Mouse (Mus musculus) lung, postnatal 25 days (tissue): ENCODE measurements around the gene Rgs8.

Source experiments
- DNase-seq: peaks from one replicate; pipeline ENCODE4 v3.0.0; 2022; ENCODE audit warnings: low spot score

The Rgs8 gene

DNA sequence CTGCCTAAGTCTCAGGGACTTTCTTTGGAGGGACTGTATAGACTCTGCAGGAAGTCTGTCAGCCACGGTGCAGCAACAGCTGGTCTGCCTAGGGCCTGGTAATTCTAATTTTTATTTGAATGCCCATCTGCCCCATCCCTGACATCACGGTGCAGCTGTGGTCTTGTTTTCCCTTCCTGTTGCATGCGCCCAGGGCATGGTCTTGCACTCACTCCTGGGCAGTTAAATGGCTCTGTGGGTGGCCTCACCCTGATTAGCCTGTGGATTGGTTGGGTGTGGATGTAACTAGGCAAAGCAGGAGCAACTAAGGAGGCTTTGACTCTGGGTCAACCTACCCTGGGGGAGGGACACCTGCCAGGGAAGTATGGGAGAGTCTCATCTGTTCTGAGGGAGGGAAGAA is 52.2 kb downstream of the Rgs8 start:
- no peak for DNase-seq

DNA sequence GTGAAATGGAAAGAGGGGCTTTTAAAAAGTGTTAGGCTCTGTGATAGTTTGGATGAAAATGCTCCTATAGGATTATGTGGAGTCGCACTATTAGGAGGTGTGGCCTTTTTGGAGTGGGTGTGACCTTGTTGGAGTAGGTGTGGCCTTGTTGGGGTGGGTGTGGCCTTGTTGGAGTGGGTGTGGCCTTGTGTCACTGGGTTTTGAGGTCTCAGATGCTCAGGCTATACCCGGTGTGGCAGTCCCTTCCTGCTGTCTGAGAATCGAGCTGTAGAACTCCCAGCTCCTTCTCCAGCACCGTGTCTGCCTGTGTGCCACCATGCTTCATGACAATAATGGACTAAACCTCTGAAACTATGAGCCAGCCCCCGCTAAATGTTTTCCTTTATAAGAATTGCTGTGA is 55.8 kb downstream of the Rgs8 start:
- DNase-seq: no peak

DNA sequence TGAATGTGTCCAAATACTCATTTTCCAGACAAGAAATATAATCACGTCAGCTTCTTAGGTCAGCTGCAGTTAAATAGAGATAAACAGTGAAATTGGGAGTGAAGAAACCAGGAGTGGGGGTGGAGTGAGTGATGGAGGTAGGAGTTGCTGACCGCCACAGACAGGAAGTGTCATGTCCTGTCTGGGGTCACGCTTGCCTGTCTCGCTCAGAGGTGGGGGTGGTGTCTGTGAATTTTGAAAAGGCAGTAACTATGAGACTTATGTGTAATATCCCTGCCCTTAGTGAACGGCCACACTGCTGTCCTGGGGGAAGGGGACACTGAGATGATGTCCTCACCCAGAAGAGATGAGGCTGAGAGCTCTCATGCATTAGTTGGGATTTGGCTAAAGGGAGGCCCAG is 56.6 kb downstream of the Rgs8 start:
- DNase-seq: no peak

DNA sequence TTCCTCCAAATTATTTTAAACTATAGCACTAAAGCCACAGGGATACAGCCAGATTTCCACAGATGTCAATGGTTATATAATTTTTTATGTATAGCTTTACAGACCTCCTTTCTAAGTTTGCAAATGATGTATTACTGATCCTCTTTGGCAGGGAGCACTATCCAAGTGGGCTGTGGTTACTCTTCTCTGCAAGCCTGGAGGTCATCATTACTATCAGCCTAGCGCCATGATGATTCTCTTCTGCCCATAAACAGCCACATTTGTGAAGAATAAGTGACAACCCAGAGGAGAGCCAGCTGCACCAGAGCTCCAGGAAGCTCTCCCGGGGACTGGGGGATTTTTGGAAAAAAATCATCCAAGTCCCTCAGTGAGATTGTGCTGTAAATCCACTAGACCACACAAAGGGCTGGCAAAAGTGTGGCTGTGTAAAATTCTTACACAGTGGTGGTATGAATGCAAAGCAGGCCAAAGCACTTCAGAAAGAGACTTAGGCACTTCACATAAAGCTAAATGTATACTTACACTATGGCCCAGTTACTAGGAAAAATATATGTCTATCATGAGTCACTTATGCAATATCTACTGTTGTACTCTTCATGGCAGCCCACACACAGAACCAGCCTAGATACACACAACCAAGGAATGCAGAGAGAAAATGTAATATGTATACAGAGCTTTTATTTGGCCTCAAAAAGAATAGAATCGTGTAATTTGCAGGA is 58.9 kb downstream of the Rgs8 start:
- no peak for DNase-seq

DNA sequence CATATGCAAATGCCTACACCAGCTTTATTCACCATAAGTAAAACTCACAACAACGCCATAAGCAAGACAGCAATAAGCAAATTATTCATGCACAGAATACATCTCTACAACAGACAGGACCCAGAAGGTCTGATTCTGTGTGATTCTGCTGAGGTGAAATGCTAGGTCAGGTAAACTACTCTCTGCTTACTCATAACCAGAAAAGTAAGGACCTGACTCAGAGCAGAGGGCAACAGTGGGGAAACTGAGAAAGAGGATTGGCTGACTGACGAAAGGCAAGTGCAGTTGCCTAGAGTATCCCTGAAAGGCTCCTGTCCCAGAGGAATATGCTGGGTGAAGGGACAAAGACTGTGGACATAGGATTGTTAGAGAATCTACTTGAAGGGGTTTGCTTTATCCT is 59.8 kb downstream of the Rgs8 start:
- no peak for DNase-seq

DNA sequence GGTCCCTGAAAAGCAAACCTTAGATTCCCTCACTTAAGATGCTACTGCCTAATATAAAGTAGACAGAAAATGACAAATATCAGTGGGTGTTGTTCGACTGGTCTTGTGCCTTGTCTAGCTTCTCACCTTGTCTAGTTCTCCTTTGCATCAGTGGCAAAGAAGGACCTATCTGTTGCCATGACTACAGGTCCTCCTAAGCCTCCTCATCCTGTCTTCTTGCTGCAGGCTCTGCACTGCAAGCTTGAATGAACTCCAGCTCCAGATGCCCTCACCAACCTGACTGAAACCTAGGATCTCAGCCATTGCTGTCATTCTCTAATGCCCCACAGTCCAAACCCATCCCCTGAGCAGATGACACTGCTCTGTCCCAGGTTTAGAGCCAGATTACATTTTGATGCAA is 65.2 kb downstream of the Rgs8 start:
- DNase-seq: no peak

DNA sequence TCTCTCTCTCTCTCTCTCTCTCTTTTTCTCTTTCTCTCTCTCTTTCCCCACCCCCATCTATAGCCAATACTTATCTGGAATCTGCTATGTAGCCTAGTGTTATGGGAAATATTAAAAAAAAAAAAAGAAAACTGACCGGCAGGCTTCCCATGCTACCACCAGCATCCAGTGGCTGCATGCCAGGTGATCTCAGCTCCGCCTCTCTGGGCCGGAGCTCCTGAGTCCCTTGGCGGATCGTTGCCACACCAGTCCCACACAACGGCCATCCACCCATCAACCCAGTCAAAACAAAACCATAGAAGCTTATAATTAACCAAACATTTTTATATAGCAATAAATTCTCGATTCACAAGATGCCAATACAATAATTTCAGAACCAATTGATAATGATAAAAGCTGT is 68.1 kb downstream of the Rgs8 start:
- DNase-seq: no peak

DNA sequence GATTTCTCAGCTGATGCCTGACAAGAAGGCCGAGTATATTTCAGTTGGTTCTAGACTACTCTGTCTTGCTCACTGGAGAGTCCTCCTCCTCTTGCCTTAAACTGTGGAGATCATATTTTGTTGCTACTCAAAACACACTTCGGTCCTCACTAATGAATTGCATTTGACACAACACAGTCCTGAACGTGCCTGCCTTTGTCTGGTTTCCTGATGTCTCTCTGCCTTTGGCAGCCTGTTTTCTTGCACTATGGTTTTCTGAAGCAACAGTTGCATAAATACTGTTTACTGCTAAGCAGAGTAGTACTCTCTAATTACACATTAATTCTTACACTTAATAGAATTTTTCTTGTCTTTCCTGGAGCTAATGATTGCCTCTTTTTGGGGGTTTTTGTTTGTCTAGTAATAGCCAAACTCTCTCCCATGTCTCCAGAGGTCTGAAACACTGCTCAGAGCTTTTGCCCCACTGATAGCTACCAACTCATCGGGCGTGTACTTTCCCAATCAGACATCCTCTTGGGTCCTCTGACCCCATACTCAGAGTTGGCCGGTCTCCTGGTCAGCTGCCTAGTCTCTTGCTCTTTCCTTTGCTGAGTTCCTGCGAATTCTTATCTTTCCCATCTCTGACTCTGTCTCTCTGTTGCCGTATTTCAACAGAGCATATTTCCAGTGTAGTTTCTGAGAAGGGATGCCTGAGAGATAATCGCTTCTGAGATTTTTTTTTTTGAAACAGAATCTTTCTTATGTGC is 68.9 kb downstream of the Rgs8 start:
- DNase-seq: no peak

DNA sequence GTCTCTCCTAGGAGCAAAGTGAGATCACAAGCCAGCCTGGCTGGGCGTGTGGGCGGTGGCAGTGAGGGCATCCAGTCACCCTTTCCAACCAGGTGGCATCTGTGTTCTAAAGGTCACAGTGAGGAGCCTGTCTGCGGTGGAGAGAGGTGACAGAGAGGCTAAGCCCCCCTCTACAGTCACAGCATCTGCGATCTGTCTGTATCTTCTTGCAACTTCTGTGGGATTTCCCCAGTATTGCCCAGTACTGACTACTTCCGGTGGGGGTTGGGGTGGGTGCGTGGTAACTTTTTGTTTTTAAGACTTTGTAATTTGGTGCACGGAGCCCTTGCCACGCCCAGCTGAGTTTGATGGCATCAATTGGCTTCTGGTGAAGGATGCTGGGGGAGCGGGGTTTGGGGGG is 70.6 kb downstream of the Rgs8 start:
- DNase-seq: no peak

DNA sequence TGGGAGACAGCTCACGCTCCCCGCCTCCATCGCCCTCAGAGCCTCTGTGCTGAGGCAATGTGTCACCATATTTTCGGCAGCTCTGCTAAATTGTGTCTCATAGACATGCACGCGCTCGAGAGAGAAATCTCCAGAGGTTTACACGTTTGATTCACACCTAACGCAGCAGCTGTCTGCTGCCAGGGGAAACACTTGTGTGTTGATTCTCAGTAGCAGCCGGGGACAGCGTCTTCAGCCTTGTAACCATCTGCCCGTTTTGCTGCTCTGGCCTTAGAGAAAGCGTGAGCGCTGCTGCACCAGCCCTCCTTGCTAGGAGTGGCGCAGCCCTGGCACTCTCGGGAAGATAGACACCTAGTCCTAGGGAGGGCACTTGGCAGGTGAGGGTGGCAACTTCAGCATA is 73.8 kb downstream of the Rgs8 start:
- no peak for DNase-seq

DNA sequence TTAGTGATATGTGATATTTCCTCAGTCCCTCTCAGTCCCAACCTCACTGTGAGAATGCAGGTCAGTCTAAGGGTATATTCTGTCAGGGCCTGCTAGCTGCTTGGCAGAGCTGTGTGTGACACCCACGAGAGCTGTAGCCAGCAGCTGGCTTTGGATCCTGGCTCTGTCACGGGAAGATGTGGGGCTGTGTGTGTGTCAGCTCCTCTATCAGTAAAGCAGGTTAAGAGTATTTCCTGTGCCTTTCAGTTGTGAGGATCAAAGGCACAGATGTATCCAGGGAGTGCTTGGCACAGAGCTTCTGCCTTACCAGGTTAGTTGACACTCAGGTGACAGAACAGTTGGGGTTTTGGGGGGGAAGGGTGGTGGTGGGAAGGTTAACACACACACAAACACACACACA is 77.0 kb downstream of the Rgs8 start:
- DNase-seq: no peak

DNA sequence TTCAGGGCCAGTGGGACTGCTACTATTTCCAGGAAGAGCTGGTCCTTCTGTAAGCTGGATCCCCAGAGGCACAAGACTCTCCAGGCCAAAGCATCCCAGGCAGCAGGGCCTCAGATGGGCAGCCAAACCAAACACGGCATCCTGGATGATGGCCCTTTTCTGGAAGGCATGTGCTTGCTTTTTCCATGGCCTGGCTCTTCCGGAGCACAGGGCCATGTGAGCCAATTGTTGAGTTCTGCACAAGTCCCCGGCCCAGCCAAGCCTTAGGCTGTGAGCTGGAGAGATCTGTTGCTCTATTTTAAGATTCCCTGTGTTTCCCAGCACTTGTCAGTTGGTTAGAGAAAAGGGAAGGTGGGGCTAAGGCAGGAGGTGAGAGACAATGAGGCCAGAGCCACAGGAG is 77.8 kb downstream of the Rgs8 start:
- no peak for DNase-seq

DNA sequence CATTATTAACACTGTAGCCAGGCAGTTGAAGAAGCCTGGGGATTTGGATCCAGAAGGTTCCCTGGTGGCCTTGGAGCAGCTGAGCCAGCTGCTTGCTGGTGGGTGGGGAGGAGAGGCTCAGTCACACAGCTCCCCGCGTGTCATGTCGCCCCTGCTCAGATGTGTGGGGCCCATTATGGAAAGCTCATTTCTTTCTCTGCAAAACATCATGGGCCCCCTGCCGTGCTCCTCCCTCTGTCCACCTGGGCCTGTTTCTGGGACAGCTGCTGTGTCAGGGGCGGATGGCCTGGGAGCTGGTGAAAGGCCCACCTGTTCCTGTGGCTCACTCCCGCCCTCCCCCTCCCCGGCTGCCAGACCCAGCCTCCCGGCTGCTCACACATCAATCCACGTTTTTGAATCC is 80.4 kb downstream of the Rgs8 start:
- no peak for DNase-seq

DNA sequence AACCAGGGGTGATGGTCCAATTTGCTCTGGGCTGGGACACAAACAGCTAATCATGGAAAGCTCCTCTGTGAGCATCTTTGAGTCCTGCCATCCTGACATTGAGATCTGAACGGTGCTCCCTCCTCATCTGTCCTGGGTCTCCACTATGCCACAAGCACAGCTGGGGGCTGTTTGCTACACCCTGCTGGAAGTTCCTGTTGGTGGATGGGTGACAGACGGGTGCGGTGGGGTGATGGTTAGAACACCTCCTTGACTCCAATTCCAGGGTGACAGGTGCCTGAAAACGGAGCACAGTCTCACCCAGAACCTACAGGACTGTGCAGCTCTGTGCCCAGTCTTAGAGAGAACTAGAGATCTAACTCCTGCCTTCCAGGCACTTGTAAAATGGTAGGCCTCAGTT is 82.0 kb downstream of the Rgs8 start:
- no peak for DNase-seq

DNA sequence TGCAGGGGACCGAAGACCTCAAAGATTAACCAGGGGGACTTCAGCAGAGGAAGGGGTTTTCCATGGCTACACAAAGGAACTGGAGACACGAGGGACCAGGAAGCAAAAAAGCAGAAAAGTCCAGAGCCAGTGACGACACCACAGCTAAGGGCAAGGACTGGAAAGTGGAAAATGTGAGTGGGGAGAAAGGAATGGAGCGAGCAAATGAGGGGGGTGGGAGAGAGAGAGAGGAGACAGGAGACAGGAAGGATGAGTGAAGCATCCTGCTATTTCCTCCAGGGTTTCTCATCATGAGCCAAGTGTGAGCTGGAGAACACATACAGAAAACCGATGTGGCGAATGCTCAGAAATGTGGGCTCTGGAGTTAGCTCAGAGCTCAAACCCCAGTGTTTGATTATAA is 83.3 kb downstream of the Rgs8 start:
- DNase-seq: no peak

DNA sequence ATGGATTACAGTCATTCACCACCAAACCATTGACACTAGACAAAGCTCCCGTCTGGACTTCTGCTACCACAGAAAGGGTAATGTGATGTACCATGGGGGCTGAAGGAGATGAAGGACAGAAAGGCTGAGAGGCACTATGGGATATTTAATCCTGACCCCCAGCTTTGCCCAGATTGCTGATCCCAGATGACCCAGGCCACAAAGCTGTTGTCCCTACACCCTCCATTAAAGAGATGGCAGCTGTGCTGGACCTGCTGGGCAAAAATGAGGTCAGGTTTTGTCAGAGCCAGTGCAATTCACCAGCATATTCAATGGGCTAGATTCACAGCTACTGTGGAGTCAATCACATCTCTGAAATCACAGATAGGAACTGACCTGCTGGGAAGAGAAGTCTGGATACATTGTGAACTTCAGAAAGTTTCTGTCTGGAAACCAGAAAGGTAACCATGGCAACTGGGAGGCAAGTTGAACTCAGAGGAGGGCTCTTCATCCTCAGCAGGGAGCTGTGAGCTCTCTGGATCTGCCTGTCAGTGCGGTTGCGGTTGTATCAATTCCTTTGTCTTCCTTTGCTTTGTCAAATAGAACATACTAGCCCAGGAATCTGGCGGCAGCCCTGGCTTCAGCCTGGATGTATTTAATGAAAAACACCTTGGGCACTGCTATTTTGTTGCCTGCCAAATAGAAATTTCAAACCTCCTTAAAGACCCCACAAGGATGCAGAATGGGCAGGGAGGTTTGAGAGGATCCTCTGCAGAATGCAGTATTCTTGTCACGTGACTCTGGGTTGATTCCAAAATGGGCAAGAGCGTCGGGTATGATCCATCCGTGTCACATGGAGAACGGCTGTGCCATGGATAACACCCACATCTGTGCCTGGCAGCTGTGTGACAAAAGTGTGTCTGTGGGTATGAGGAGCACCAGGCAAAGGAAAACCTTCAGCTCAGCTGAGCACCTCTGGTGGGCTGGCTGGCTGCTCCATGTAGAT is 84.6 kb downstream of the Rgs8 start:
- DNase-seq: no peak

DNA sequence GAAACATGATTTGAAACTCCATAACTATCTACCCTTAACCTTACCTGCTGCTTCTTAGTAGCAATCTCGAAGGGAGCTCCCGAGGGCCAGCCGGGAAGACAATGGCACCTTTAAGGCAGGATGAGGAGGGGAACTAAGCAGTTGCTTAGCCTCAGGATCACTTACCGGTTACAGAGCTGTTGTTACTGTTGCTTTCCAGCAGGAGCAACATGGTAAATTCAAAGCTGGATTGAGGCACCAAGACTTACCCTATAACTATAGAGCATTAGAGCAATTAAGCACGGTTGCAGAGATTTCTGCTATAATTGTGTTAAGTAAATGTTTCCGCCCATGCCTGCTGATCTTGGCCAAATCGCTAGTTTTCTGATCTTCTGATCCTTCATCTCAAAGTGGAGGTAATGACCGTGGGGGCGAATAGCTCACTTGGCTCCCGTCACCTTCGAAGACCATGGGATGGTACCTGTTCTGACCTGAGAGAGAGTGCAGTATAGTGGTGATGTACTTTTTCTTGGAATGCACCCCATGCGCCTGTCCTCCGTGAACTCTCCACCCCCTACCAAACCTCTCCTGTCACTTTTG is 86.7 kb downstream of the Rgs8 start:
- DNase-seq: no peak

DNA sequence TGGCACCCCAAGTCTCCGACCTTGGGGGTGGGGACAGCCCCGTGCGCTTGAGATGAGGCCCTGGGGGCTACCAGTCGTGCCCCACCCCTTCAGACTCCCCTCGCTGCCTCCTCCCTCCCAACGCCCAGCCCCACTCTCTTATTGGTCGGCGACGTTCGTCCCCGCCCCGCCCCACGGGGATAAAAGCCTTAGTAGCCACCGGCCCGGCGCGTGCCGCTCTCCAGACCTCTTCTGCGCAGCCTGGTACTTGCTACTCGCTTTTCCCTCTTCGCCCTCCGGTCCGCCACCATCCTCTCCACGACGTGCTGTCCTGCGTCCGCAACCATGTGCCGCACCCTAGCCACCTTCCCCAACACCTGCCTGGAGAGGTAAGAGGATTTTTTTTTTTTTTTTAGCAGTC is 87.3 kb downstream of the Rgs8 start, which contains the start of gene Rgs16:
TSS of gene Rgs16 (plus strand) at position 205 of the 400 bp plus-strand sequence.
- peak; percentile 70 for DNase-seq

DNA sequence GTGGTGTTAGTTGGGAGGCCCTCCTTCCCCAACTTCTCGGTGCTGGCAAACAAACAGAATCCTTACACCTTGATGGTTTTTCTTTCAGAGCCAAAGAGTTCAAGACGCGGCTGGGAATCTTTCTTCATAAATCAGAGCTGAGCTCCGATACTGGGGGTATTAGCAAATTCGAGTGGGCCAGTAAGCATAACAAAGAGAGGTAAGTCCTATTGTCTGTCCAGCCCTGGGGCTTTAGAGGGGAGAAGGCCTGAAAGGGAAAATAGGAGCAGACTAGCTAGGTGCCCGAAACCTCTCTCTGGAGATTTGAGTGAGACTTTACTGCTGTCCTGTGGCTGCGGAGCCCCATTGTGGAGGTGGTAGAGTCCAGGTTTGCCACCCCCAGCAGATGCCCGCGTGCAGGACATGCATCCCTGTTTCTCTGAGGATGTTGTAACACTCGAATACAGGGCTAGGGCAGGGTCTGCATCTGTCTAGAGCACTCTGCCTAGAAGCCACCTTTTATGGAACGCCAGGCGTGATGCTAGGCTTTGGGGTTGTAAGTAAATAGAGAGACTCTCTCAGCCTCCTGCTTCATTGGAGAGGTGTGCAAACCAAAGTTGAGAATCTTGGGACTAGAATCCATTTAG is 88.1 kb downstream of the Rgs8 start:
- DNase-seq: no peak

DNA sequence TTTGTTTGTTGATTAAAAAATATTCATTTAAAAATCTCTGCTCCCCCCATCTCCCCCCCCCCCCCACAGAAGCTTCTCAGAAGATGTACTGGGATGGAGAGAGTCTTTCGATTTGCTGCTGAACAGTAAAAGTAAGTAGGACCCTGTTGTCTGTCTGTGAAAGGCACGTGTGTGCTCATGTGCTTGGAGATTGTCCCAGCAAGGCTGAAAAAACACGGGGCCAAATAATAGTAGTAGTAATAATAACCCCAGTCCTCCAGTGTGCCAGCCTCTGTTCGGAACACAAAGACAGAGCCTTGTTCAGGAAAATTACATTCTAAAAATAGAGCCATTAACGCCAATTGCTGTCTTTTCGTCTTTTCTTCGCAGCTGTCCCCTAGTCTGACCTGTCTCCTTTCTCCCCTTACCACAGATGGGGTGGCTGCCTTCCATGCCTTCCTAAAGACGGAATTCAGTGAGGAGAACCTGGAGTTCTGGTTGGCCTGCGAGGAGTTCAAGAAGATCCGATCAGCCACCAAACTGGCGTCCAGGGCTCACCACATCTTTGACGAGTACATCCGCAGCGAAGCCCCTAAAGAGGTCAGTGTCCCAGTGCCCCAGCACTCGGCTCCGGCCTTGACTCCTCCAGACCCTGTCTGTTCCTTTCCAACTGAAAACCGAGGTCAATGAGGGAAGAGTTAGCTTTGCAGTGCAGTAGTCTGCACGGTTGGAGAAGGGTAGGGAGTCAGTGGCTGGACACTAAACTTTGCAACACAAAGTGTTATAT is 88.9 kb downstream of the Rgs8 start:
- DNase-seq: no peak
